Mouse (Mus musculus) right cerebral cortex, postnatal 14 days (tissue): ENCODE results near the gene Gnmt.

Experiments used
- DNase-seq: peaks from one replicate; pipeline ENCODE4 v3.0.0; 2022

Gene Gnmt

GRCm38 (mm10) chr17:46701489-46701888 lies 27.5 kb downstream of the Gnmt start:
- no peak for DNase-seq

DNA sequence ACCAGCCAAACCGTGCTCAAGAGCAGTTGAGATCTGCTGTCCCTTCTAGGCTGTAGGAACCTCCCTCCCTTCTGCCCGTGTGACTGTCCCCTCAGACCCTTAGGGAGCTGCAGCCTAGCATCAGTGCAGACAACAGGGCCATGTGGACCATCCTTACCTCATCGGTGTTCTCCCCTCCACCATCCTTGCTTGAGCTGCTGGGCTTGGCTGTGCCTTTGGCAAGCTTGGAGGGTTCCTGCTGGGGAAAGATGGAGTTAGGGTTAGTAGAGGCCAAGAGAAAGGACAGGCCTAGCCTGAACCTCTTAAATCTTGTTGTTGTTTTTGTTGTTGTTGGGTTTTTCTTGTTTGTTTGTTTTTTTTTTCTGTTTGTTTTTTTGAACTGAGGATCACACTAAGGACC lies 29.1 kb downstream of the Gnmt start:
- no peak for DNase-seq

GRCm38 (mm10) chr17:46699245-46699644 lies 29.7 kb downstream of the Gnmt start:
- DNase-seq: no peak

DNA sequence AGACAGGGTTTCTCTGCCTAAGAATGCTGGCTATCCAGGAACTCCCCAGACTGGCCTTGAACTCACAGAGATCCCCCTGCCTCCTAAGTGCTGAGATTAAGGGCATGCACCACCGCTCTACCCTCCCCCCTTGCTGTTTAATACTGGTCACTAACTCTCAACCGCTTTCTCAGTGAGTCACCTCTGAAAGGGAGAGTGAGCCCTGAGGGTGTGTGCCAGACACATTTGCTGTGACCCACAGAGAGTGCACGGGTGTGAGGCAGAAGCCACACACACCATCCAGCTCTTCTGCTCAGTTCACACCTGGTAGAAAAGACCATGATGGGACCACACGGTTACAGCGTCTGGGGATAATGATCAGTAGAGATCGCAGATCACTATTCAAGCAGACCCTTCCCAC lies 30.5 kb downstream of the Gnmt start:
- DNase-seq: no peak

- no peak for DNase-seq
Observed at GRCm38 (mm10) chr17:46694517-46695063, 34.4 kb downstream of the Gnmt start.

- DNase-seq: no peak
Observed at GRCm38 (mm10) chr17:46691390-46691789, 37.6 kb downstream of the Gnmt start.

DNA sequence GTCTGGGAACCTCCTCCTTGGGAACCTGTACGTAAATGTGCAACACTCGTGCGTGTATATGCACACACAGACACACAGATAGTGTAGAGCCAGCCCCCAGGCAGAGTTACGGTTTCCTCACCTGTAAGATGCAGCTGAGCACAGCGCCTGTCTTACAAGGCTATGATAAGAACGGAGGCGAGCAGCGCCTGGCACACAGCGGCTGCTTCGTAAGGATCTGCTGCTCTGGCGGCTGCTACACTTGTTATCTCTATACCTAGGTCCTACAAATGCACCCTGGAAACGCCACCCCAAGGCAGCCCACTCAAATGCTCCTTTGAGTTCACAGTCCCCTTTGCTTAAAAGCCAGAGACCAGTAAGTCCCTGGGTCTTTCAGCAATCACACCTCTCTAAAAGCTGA lies 38.3 kb downstream of the Gnmt start:
- no peak for DNase-seq

DNA sequence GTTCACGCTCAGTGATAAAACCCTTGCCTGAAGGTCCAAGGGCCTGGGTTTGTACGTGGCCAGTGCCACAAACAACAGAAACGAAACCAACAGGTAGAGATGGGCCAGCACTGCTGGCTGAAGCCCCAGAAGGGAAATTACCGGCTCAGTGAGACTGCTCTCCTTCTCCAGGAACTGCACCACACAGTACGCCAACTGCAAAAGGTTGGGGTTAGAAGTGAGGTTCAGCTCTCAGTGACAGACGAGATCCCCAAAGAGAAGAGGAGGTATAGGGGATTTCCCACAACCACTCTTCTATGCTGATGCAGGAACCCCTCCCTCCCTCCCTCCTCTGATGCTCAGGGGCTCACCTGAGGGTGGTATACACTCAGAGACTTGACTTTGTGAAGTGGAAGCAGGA lies 43.1 kb downstream of the Gnmt start:
- no peak for DNase-seq

GRCm38 (mm10) chr17:46682654-46683389 lies 46.1 kb downstream of the Gnmt start:
- no peak for DNase-seq

GRCm38 (mm10) chr17:46681466-46682118 lies 47.4 kb downstream of the Gnmt start:
- DNase-seq: no peak

DNA sequence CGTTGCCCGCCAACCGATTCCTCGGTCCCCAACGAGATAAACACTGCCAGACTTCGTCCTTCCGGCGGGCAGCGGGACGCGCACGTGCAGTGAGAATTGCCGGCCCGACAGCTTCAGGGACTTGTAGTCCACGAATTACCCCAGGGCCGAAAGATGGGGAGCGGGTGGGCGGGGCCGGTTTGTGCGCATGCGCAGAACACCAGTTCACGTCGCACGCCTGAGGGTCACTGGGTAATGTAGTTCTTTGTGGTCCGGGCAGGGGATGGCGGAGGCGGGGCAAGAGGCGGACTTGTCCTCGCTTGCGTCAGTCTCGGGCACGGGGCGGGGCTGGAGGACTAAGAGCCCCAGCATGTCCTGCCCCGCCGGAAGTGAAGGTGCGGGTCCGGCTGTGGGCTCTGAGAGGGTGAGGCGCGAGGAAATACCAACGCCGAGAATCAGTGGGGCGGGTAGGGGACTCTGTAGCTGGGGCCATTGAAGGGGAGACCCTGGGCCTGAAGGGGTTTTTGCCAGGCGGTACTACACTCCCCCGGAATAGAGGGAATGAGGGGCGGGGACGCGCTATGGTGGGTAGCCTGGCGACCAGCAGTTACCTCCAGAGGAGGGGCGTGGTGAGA lies 48.1 kb downstream of the Gnmt start, which contains the start of gene Klhdc3:
Gene Klhdc3, minus strand, starts transcription at position 155 of the 614 bp plus-strand sequence.
- peak; percentile 99 for DNase-seq

DNA sequence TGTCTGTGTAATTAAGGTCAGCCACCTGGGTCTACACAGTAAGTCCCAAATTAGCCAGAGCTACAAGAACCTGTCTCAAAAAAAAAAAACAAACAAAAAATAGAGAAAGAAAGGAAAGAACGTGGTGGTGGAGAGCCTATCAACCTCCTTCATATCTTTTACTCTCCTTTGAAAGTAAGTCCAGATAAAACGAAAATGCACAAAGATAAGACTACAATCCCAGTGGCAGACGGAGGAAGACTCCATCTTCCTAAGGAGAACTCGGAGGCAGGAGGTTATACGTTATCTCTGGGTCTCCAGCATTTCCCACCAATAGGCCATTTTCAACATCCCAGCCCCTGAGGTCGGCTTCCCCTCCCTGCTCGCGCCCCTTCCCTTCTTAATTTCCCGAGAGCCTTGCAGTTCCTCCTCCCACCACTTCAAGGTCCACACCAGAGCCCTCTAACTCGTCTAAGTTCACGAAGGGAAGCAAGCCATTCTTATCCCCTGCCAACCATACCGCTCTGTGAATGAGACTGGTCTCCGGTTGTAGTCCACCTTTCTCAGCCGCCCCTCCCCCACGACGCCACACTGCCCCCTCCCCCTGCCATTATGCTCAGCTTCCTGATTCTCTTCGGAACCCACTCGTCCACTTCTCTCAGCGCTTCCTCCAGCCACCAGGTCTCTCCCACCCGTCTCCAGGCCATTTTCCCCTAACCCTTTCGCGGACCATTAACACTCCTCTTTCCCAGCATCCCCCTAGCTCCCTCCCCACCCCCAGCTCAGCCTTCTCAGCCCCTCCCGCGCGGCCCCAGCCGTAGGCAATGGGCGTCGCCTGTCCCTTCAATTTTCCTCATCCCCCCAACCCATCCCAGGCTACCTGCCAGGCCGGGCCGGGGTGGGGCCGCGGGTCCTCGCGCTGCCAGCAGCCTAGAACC lies 48.9 kb downstream of the Gnmt start:
- peak; percentile 69 for DNase-seq

GRCm38 (mm10) chr17:46678911-46679310 lies 50.1 kb downstream of the Gnmt start:
- DNase-seq: no peak

GRCm38 (mm10) chr17:46678416-46678815 lies 50.6 kb downstream of the Gnmt start, which contains the start of gene Mea1:
Gene Mea1, plus strand, starts transcription at chr17:46678793.
- no peak for DNase-seq
